Mouse (Mus musculus): ENCODE measurements at regions not wholly inside any gene's neighbourhood (a gene's known extent, or its start where the extent isn't known, plus 50 kb on each side); places are given as distances from the start of the nearest gene placed in this dataset.

- no peak for DNase-seq
Observed at GRCm38 (mm10) chr6:91573487-91573886, 57.8 kb downstream of the Lsm3 start.

- no peak for DNase-seq
Observed at GRCm38 (mm10) chr6:91574414-91574813, 58.7 kb downstream of the Lsm3 start.

GRCm38 (mm10) chr6:91575662-91576364 lies 60.1 kb downstream of the Lsm3 start:
- DNase-seq = peak; percentile 77 to 89

- DNase-seq = peak; percentile 26 to 33
Observed at GRCm38 (mm10) chr6:91576906-91577305, 61.2 kb downstream of the Lsm3 start.

GRCm38 (mm10) chr6:91579666-91580065 lies 63.9 kb downstream of the Lsm3 start:
- no peak for DNase-seq

- DNase-seq = no peak
Observed at GRCm38 (mm10) chr6:91580607-91581006, 64.9 kb downstream of the Lsm3 start.

GRCm38 (mm10) chr6:91582338-91582737 lies 66.6 kb downstream of the Lsm3 start:
- DNase-seq = peak; percentile 58 to 77

GRCm38 (mm10) chr6:91583346-91583745 lies 67.6 kb downstream of the Lsm3 start:
- no peak for DNase-seq

GRCm38 (mm10) chr6:91585543-91585942 lies 69.8 kb downstream of the Lsm3 start:
- no peak for DNase-seq

- DNase-seq = no peak
Observed at GRCm38 (mm10) chr6:91589181-91589580, 73.5 kb downstream of the Lsm3 start.

GRCm38 (mm10) chr6:91590395-91590794 lies 74.7 kb downstream of the Lsm3 start:
- DNase-seq = no peak

GRCm38 (mm10) chr6:91590806-91591571 lies 75.3 kb downstream of the Lsm3 start:
- peak; percentile 42 to 43 for DNase-seq

GRCm38 (mm10) chr6:91592651-91593050 lies 76.9 kb downstream of the Lsm3 start:
- DNase-seq = no peak

- peak; percentile 95 to 97 for DNase-seq
Observed at GRCm38 (mm10) chr6:91598942-91599341, 83.2 kb downstream of the Lsm3 start.

- no peak for DNase-seq
Observed at GRCm38 (mm10) chr6:91600116-91600515, 83.7 kb upstream of the Slc6a6 start.

- DNase-seq = peak; percentile 56 to 74
Observed at GRCm38 (mm10) chr6:91606634-91607215, 77.1 kb upstream of the Slc6a6 start.

GRCm38 (mm10) chr6:91607613-91608272 lies 76.1 kb upstream of the Slc6a6 start:
- no peak for DNase-seq

- DNase-seq = no peak
Observed at GRCm38 (mm10) chr6:91609671-91610070, 74.2 kb upstream of the Slc6a6 start.

GRCm38 (mm10) chr6:91615022-91615421 lies 68.8 kb upstream of the Slc6a6 start:
- DNase-seq = no peak

GRCm38 (mm10) chr6:91616541-91616940 lies 67.3 kb upstream of the Slc6a6 start:
- DNase-seq = no peak

GRCm38 (mm10) chr6:91617031-91617596 lies 66.7 kb upstream of the Slc6a6 start:
- peak; percentile 35 to 52 for DNase-seq

- no peak for DNase-seq
Observed at GRCm38 (mm10) chr6:91617685-91618084, 66.2 kb upstream of the Slc6a6 start.

Measured in heart, adult 18-20 months (tissue).